Comparison of ENCODE assay signal across 13 mouse cellular contexts in genomic region chr4:104891708-104892107, GRCm38 (mm10). TPM values are rescaled to one million over a fixed set of nuclear protein-coding genes. Genes with fewer than 3 reads are reported as not detected.
DNase-seq lines count a peak whose midpoint lies in the region; ATAC-seq and TF ChIP-seq lines count a peak whose summit lies in the region.
"Had no signal": no experiment of that assay in that cellular context is flagged by ENCODE, and none has a peak within 500 bp of the region (broad histone marks: within the 10 kb centered on the region; RNA-seq: fewer than 3 reads in every experiment).

No protein-coding gene starts in this region.

- H3K36me3 ChIP-seq in heart, postnatal 0 days (replicated peaks; ENCODE audit: control insufficient read depth, insufficient read depth, low read length), result no peaks in the 10 kb centered on the region
- no peaks in the 10 kb centered on the region for H3K36me3 ChIP-seq in stomach, embryonic 16.5 days (ENCODE audit: control insufficient read depth, insufficient read depth, low read length)
- no peaks in the 10 kb centered on the region for H3K36me3 ChIP-seq in forebrain, embryonic 14.5 days (ENCODE audit: control insufficient read depth, insufficient read depth, low read length)
- H3K36me3 ChIP-seq: hindbrain, embryonic 13.5 days had no signal

- peak; percentile 93 for ATAC-seq in heart, postnatal 0 days (ENCODE audit: insufficient read depth, low read depth)
- peak; percentile 37; the same call in 1 of the 2 replicates for ATAC-seq in stomach, embryonic 16.5 days (ENCODE audit: insufficient read depth, low FRiP score)
- ATAC-seq in forebrain, embryonic 14.5 days, result no peak
- ATAC-seq: activated CD4-positive, CD25-positive, alpha-beta regulatory T cell, adult 4 months had no signal

- H3K4me1 ChIP-seq in heart, postnatal 0 days (ENCODE audit: control insufficient read depth, insufficient read depth), result no peaks in the 10 kb centered on the region
- no peaks in the 10 kb centered on the region for H3K4me1 ChIP-seq in stomach, embryonic 16.5 days (ENCODE audit: control insufficient read depth, insufficient read depth, low read length)
- H3K4me1 ChIP-seq in forebrain, embryonic 14.5 days (ENCODE audit: control insufficient read depth, insufficient read depth, low read length), result no peaks in the 10 kb centered on the region; the same call in 1 of the 2 replicates

- no peak overlapping the region for H3K9ac ChIP-seq in heart, postnatal 0 days (replicated peaks; ENCODE audit: low read depth, low read length)
- no peak overlapping the region for H3K9ac ChIP-seq in stomach, embryonic 16.5 days (ENCODE audit: low read length)
- no peak overlapping the region for H3K9ac ChIP-seq in forebrain, embryonic 14.5 days (ENCODE audit: low read length)
- H3K9ac ChIP-seq: hindbrain, embryonic 13.5 days had no signal

- no peak overlapping the region for H3K4me3 ChIP-seq in heart, postnatal 0 days (ENCODE audit: low read depth, low read length)
- H3K4me3 ChIP-seq in stomach, embryonic 16.5 days (replicated peaks; ENCODE audit: low read length), result no peak overlapping the region
- no peak overlapping the region for H3K4me3 ChIP-seq in forebrain, embryonic 14.5 days (ENCODE audit: low read depth, low read length)
- H3K4me3 ChIP-seq: hindbrain, embryonic 13.5 days had no signal

- DNase-seq in adrenal gland, postnatal 25 days, result peak; percentile 12
- DNase-seq in adrenal gland, adult 8-10 months, result no peak
- DNase-seq in left cerebral cortex, postnatal 4 days, result peak; percentile 47
- DNase-seq in left cerebral cortex, postnatal 25 days (ENCODE audit: low spot score in 2 of 2), result no peak
- DNase-seq in heart, postnatal 0 days (ENCODE audit: low spot score), result peak; percentile 32
- no peak for DNase-seq in layer of hippocampus, adult 18-20 months (ENCODE audit: low spot score in 2 of 2)
- DNase-seq in forebrain, embryonic 14.5 days (ENCODE audit: low spot score), result no peak
- DNase-seq: lung, adult 2 months had no signal

- intact Hi-C loops in left cerebral cortex, postnatal 4 days (cut with DNase I), result loop anchor here (5.0 to 10.0 kb wide), 2 partner anchors 377 to 524 kb away; no protein-coding TSS in a partner anchor
- intact Hi-C loops in left cerebral cortex, postnatal 25 days (cut with DNase I), result loop anchor here (5.0 kb wide), 4 partner anchors 224 to 524 kb away; no protein-coding TSS in a partner anchor

- H3K4me2 ChIP-seq in heart, postnatal 0 days (ENCODE audit: low read depth, low read length), result no peak overlapping the region
- no peak overlapping the region for H3K4me2 ChIP-seq in stomach, embryonic 16.5 days (ENCODE audit: low read depth, low read length)
- no peak overlapping the region for H3K4me2 ChIP-seq in forebrain, embryonic 14.5 days (ENCODE audit: low read length)
- H3K4me2 ChIP-seq: hindbrain, embryonic 13.5 days had no signal

- no peak for TF ChIP-seq EP300 in heart, postnatal 0 days (IDR thresholded peaks at IDR 0.05; ENCODE audit: low read depth)

- 22% methylated on average over 7 of the region's 7 CpGs for WGBS in heart, postnatal 0 days
- WGBS in stomach, embryonic 16.5 days, result 76% methylated on average over 7 of the region's 7 CpGs
- WGBS in forebrain, embryonic 14.5 days, result 86% methylated on average over 7 of the region's 7 CpGs

- H3K27ac ChIP-seq in heart, postnatal 0 days (ENCODE audit: low read depth), result no peak overlapping the region
- H3K27ac ChIP-seq in stomach, embryonic 16.5 days (ENCODE audit: low read length), result no peak overlapping the region
- no peak overlapping the region for H3K27ac ChIP-seq in forebrain, embryonic 14.5 days (ENCODE audit: low read depth, low read length)
- H3K27ac ChIP-seq: hindbrain, embryonic 13.5 days had no signal

- H3K9me3 ChIP-seq in heart, postnatal 0 days (replicated peaks; ENCODE audit: control insufficient read depth, low read length), result no peaks in the 10 kb centered on the region
- no peaks in the 10 kb centered on the region for H3K9me3 ChIP-seq in stomach, embryonic 16.5 days (replicated peaks; ENCODE audit: control insufficient read depth, low read length)
- no peaks in the 10 kb centered on the region for H3K9me3 ChIP-seq in forebrain, embryonic 14.5 days (replicated peaks; ENCODE audit: control insufficient read depth, low read length)
- H3K9me3 ChIP-seq: hindbrain, embryonic 13.5 days had no signal

- TF ChIP-seq CTCF in heart, postnatal 0 days (IDR thresholded peaks at IDR 0.05; ENCODE audit: low read depth), result no peak

- H3K27me3 ChIP-seq in heart, postnatal 0 days (ENCODE audit: control insufficient read depth, insufficient read depth, low read length), result 0 out of 2 replicates have a peak, but pooled peaks cover 5% of the 10 kb centered on the region
- no peaks in the 10 kb centered on the region for H3K27me3 ChIP-seq in stomach, embryonic 16.5 days (ENCODE audit: control insufficient read depth, insufficient read depth, low read length)
- no peaks in the 10 kb centered on the region for H3K27me3 ChIP-seq in forebrain, embryonic 14.5 days (replicated peaks; ENCODE audit: control insufficient read depth, insufficient read depth, low read length)

RNA-seq across cellular contexts. Expression of gene C8a, which starts 15.5 kb away (rescaled TPM):
- total RNA-seq in adrenal gland, postnatal 25 days (2021), result 0.24 and 2.3 TPM in 2 replicates
- total RNA-seq in adrenal gland, adult 8-10 months (2022), result under 1 TPM in 3 of 4 experiments, not detected in 1; 0.17 to 0.35 (median 0.19) TPM
- not detected for total RNA-seq in left cerebral cortex, postnatal 4 days (2021)
- not detected for total RNA-seq in left cerebral cortex, postnatal 25 days (2021)
- total RNA-seq in heart, postnatal 0 days (2014; rRNA removed; ENCODE audit: low replicate concordance), result not detected in 2 replicates
- not detected in 2 replicates for polyA plus RNA-seq in heart, postnatal 0 days (2015; fragmentation: Nextera tagmentation; extraction: Ambion mirVana)
- 0.30 and 0.52 TPM in 2 replicates for polyA plus RNA-seq in stomach, embryonic 16.5 days (2015; fragmentation: Nextera tagmentation; extraction: Ambion mirVana)
- not detected for total RNA-seq in layer of hippocampus, adult 18-20 months (2021)
- polyA plus RNA-seq in forebrain, embryonic 14.5 days (2014; fragmentation: Nextera tagmentation; extraction: Ambion mirVana), result not detected in 2 replicates
- total RNA-seq: left cerebral cortex, postnatal 36 days had no signal
- polyA plus RNA-seq: activated CD4-positive, CD25-positive, alpha-beta regulatory T cell, adult 4 months; hindbrain, embryonic 13.5 days; lung, adult 2 months had no signal

RNA-seq across cellular contexts. Expression of gene Fyb2, which starts 21.5 kb away (rescaled TPM):
- 0.67 and 0.94 TPM in 2 replicates for total RNA-seq in adrenal gland, postnatal 25 days (2021)
- under 1 TPM; 0.24 to 0.64 (median 0.45) TPM for total RNA-seq in adrenal gland, adult 8-10 months (2022)
- under 1 TPM; 0.50 to 0.74 TPM for total RNA-seq in left cerebral cortex, postnatal 4 days (2021)
- total RNA-seq in left cerebral cortex, postnatal 25 days (2021), result 1 to 10 TPM; 1.5 to 1.6 TPM
- total RNA-seq in heart, postnatal 0 days (2014; rRNA removed; ENCODE audit: low replicate concordance), result not detected in 2 replicates
- polyA plus RNA-seq in heart, postnatal 0 days (2015; fragmentation: Nextera tagmentation; extraction: Ambion mirVana), result not detected in 2 replicates
- 0.09 TPM in 1 of 2 replicates, not detected in the other for polyA plus RNA-seq in stomach, embryonic 16.5 days (2015; fragmentation: Nextera tagmentation; extraction: Ambion mirVana)
- total RNA-seq in layer of hippocampus, adult 18-20 months (2021), result 1 to 10 TPM; 2.6 TPM
- polyA plus RNA-seq in forebrain, embryonic 14.5 days (2014; fragmentation: Nextera tagmentation; extraction: Ambion mirVana), result 0.28 TPM in 1 of 2 replicates, not detected in the other
- polyA plus RNA-seq: activated CD4-positive, CD25-positive, alpha-beta regulatory T cell, adult 4 months had no signal

RNA-seq across cellular contexts. Expression of gene Gm17662, which starts 34.6 kb away (rescaled TPM):
- not detected in 2 replicates for total RNA-seq in adrenal gland, postnatal 25 days (2021)
- not detected for total RNA-seq in adrenal gland, adult 8-10 months (2022)
- total RNA-seq in left cerebral cortex, postnatal 4 days (2021), result not detected
- total RNA-seq in left cerebral cortex, postnatal 25 days (2021), result not detected
- not detected in 2 replicates for total RNA-seq in heart, postnatal 0 days (2014; rRNA removed; ENCODE audit: low replicate concordance)
- polyA plus RNA-seq in heart, postnatal 0 days (2015; fragmentation: Nextera tagmentation; extraction: Ambion mirVana), result not detected in 2 replicates
- not detected in 2 replicates for polyA plus RNA-seq in stomach, embryonic 16.5 days (2015; fragmentation: Nextera tagmentation; extraction: Ambion mirVana)
- not detected for total RNA-seq in layer of hippocampus, adult 18-20 months (2021)
- polyA plus RNA-seq in forebrain, embryonic 14.5 days (2014; fragmentation: Nextera tagmentation; extraction: Ambion mirVana), result not detected in 2 replicates
- total RNA-seq: ES-E14; left cerebral cortex, postnatal 36 days had no signal
- polyA plus RNA-seq: activated CD4-positive, CD25-positive, alpha-beta regulatory T cell, adult 4 months; hindbrain, embryonic 13.5 days; lung, adult 2 months had no signal

Comparison
In these comparisons a context has a peak if more than half of its experiments do, and no peak if none do; other contexts are left out.
1. DNase-seq: peak in adrenal gland, postnatal 25 days (single experiment), left cerebral cortex, postnatal 4 days (single experiment) and heart, postnatal 0 days (single experiment); none in adrenal gland, adult 8-10 months (single experiment), left cerebral cortex, postnatal 25 days (0 of 2), layer of hippocampus, adult 18-20 months (0 of 2) and forebrain, embryonic 14.5 days (single experiment).